Mouse (Mus musculus) stomach, postnatal 0 days (tissue): Measurements from ENCODE around the gene Aldh1l1.

Source experiments
- CTCF ChIP-seq: IDR thresholded peaks from 2 replicates; pipeline ENCODE4 v1.5.1; 2016; ENCODE audit warnings: antibody characterized with exemption, low read depth, mild to moderate bottlenecking, moderate library complexity
- EP300 ChIP-seq: optimal IDR thresholded peaks from 2 replicates; pipeline ENCODE3; 2016; ENCODE audit warnings: antibody characterized with exemption

GRCm38 (mm10) chr6:90529461-90530046 lies 43.3 kb downstream of the Aldh1l1 start:
- TF ChIP-seq CTCF: no peak
- TF ChIP-seq EP300: no peak
